Mouse (Mus musculus): ENCODE results near the gene Parvb. TPM values are rescaled to one million over a fixed set of nuclear protein-coding genes. Genes with fewer than 3 reads are reported as not detected.

Gene Parvb
- total and polyA plus RNA-seq, 3 experiments = 0.04 to 2.3 TPM; not detected in 1

DNA sequence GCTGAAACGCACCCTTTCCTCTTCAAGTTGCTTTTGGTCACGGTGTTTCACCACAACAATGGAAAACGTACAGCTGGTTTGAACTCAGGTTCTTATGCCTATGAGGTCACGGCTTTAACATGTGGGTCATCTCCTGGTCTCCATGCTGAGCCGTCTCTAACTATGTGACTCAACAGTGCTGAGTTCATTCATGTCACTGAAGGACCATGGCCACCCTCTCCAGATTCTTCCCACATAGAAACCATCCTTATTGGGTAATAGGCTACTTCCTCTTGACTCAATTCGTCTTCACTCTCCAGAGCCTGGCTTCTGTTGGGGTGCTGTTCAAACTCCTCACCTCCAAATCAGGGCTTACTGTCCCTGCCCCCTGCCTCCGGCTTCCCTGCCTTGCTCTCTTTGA is 119.5 kb downstream of the Parvb start:
- Histone ChIP-seq H3K27me3 (replicated peaks) (no peaks in the 10 kb centered on the region), H3K36me3 (replicated peaks in 1 of 2; ENCODE audit: control insufficient read depth in 1 of 2, insufficient read depth in 1 of 2, low read length in 1 of 2) (peaks cover 8 to 76% of the 10 kb centered on the region in 2 experiments), H3K4me3 (replicated peaks in 1 of 3; ENCODE audit: low read depth in 2 of 3, low read length in 2 of 3, poor library complexity in 1 of 3) (no peak overlapping the region), H3K9ac (ENCODE audit: insufficient read depth, low read depth) (no peak overlapping the region), H3K4me2 (ENCODE audit: insufficient read depth, low read depth, poor library complexity, severe bottlenecking) (no peak overlapping the region), H3K79me2 (replicated peaks; ENCODE audit: control insufficient read depth, extremely low read depth, insufficient read depth, poor library complexity, severe bottlenecking) (no peaks in the 10 kb centered on the region), H3K9me3 (replicated peaks; ENCODE audit: low read length) (peaks cover 22% of the 10 kb centered on the region), H3K4me1 (ENCODE audit: control insufficient read depth in 1 of 2, insufficient read depth in 2 of 2) (no peaks in the 10 kb centered on the region), H3K27ac (ENCODE audit: insufficient read depth, low read depth) (no peak overlapping the region)
- dilution Hi-C loops (cut with MboI; ENCODE audit: extremely low pct_ligation_motif_present, extremely low pct_unique_long_range_greater_than_20kb, low sequenced_read_pairs) (no loop called here), in situ Hi-C loops (cut with MboI; ENCODE audit: low pct_ligation_motif_present, low pct_unique_long_range_greater_than_20kb, low sequenced_read_pairs) (no loop called here)
- DNase-seq (ENCODE audit: extremely low read depth) = no peak
- no peak for TF ChIP-seq HCFC1 (IDR thresholded peaks at IDR 0.05; ENCODE audit: low read depth, low read length)
- TF ChIP-seq E2F4 (IDR thresholded peaks at IDR 0.05; ENCODE audit: insufficient replicate concordance, low read depth, low read length) = no peak
- no peak for TF ChIP-seq IRF4 (IDR thresholded peaks at IDR 0.05; ENCODE audit: low read depth, low read length)
- TF ChIP-seq NELFE (IDR thresholded peaks at IDR 0.05; ENCODE audit: low read depth, low read length) = no peak
- TF ChIP-seq SMC3 (IDR thresholded peaks at IDR 0.05; ENCODE audit: low read depth, low read length) = no peak
- no peak for TF ChIP-seq ZC3H11A (IDR thresholded peaks at IDR 0.05; ENCODE audit: low read depth, low read length)
- TF ChIP-seq MXI1 (IDR thresholded peaks at IDR 0.05; ENCODE audit: low read depth, low read length) = no peak
- no peak for TF ChIP-seq MAX (IDR thresholded peaks at IDR 0.05; ENCODE audit: low read length)
- no peak for TF ChIP-seq ZKSCAN1 (IDR thresholded peaks at IDR 0.05; ENCODE audit: borderline replicate concordance, low read depth, low read length)
- no peak for TF ChIP-seq MAZ (IDR thresholded peaks at IDR 0.05; ENCODE audit: low read depth, low read length)
- no peak for TF ChIP-seq EP300 (IDR thresholded peaks at IDR 0.05; ENCODE audit: low read length)

DNA sequence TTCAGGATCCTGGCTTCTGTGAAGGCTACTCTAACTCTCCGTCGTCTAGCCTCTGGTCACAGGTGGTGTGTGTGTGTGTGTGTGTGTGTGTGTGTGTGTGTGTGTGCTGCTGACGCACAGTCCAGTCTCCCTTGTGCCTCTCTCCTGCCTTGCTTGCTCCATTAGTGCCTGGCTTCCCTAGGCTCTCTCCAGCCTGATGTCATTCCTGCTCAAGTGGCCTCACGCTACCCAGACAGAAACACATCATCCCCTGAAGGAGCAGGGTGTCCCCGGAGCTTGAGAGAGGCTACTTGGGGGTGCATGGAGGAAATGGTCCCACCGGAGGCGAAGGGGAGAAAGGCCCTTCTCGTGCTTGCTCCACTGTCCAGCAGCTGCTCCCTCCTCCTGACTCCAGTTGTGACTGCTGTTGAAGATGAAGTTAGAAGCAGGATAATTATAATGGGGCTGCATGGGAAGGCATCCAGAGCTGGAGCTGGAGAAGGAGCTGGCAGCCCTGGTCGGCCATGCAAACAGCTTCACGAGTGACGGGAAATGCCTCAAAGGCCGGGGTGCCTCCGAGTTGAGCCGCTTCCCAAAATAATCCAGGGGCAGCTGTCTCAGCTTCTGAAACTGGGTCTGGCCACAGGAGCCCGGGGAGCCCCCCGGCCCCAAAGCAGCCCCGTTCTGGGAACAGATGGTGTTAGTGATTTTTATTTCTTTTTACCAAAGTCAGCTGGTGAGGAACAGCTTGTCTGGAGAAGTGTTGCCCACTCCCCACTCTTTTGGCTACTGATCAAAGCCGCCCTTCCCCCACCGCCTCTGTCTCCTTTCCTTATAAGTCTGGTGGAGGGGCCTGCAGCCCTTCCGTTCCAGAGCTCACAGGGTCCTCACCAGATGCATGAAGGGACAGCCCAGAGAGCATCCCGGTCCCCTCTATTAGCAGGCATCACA is 120.3 kb downstream of the Parvb start:
- Histone ChIP-seq H3K79me2 (replicated peaks; ENCODE audit: control insufficient read depth, extremely low read depth, insufficient read depth, poor library complexity, severe bottlenecking) (no peaks in the 10 kb centered on the region), H3K27me3 (replicated peaks) (no peaks in the 10 kb centered on the region), H3K4me1 (ENCODE audit: control insufficient read depth in 1 of 2, insufficient read depth in 2 of 2) (no peaks in the 10 kb centered on the region), H3K4me3 (replicated peaks in 1 of 3; ENCODE audit: low read depth in 2 of 3, low read length in 2 of 3, poor library complexity in 1 of 3) (no peak overlapping the region), H3K9ac (ENCODE audit: insufficient read depth, low read depth) (no peak overlapping the region), H3K4me2 (ENCODE audit: insufficient read depth, low read depth, poor library complexity, severe bottlenecking) (no peak overlapping the region), H3K36me3 (replicated peaks in 1 of 2; ENCODE audit: control insufficient read depth in 1 of 2, insufficient read depth in 1 of 2, low read length in 1 of 2) (peaks cover 2 to 68% of the 10 kb centered on the region in 2 experiments), H3K9me3 (replicated peaks; ENCODE audit: low read length) (peaks cover 22% of the 10 kb centered on the region), H3K27ac (ENCODE audit: insufficient read depth, low read depth) (no peak overlapping the region)
- in situ Hi-C loops (cut with MboI; ENCODE audit: low pct_ligation_motif_present, low pct_unique_long_range_greater_than_20kb, low sequenced_read_pairs) = no loop called here
- no peak for DNase-seq (ENCODE audit: extremely low read depth)
- TF ChIP-seq TBP (conservative IDR thresholded peaks at IDR 0.05; ENCODE audit: low read depth, low read length) (no peak), SIN3A (IDR thresholded peaks at IDR 0.05; ENCODE audit: low read length) (no peak), MYC (IDR thresholded peaks at IDR 0.05; ENCODE audit: low read depth, low read length) (no peak), JUN (IDR thresholded peaks at IDR 0.05; ENCODE audit: insufficient read depth, low read depth, low read length) (no peak)
- dilution Hi-C loops (cut with MboI; ENCODE audit: extremely low pct_ligation_motif_present, extremely low pct_unique_long_range_greater_than_20kb, low sequenced_read_pairs) = no loop called here

Data from CH12.LX (cell line).